Mouse (Mus musculus): ENCODE results near the gene Dennd4a. TPM values are rescaled to one million over a fixed set of nuclear protein-coding genes. Genes with fewer than 3 reads are reported as not detected.
A peak's percentile ranks its signal among the peaks of the same experiment; 100 is the strongest.

Dennd4a gene
- polyA plus RNA-seq, 1 experiment from 2014 or later: 3.9 TPM

DNA sequence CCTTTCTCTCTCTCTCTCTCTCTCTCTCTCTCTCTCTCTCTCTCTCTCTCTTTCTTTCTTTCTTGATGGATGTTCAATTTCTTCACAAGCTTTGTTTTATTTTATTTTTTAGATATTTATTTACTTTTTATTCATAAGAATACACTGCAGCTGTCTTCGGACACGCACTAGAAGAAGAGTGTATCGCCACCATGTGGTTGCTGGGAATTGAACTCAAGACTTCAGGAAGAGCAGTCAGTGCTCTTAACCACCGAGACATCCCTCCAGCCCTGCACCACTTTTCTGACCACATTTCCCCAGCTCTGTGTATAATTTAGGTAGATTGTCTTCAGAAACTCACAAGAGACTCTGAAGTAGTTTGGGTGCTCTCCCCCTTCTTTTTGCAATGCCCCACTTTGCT lies 37.2 kb upstream of the Dennd4a start:
- WGBS: 61% methylated on average over 4 of the region's 4 CpGs
- no peak overlapping the region for H3K9ac ChIP-seq (ENCODE audit: low read depth, low read length)
- H3K27ac ChIP-seq (ENCODE audit: low read length): peak overlapping the region; percentile 23; the same call in 1 of the 2 replicates

DNA sequence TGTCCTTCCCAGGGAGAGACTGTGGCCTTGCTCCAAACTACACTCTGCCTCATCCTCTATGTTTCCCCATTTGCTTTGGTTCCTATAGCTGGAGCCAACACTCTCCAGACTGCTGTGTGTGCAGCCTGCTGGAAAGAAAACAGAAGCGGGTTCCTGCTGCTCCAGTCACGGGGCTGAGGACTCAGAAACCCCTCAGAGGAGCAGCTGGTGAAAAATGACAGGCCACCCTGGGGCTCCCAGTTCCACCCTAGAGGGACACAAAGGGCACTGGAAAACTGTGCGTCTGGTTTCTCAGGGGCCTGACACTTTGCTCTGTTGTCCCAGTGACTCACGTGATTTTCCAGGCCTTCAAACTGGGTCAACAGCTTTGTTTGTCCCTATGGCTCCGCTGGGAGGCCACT lies 36.7 kb upstream of the Dennd4a start:
- Histone ChIP-seq H3K9me3 (ENCODE audit: control insufficient read depth, low read length) (no peaks in the 10 kb centered on the region), H3K4me1 (ENCODE audit: control insufficient read depth, insufficient read depth, low read length) (peaks cover 6% of the 10 kb centered on the region; the same call in 1 of the 2 replicates), H3K36me3 (ENCODE audit: control insufficient read depth, insufficient read depth, low read length) (no peaks in the 10 kb centered on the region), H3K27me3 (replicated peaks; ENCODE audit: control insufficient read depth, insufficient read depth, low read length) (no peaks in the 10 kb centered on the region), H3K27ac (ENCODE audit: low read length) (peak overlapping the region; percentile 23; the same call in 1 of the 2 replicates), H3K4me2 (ENCODE audit: low read depth, low read length) (no peak overlapping the region), H3K4me3 (ENCODE audit: low read length) (no peak overlapping the region), H3K9ac (ENCODE audit: low read depth, low read length) (peak overlapping the region; percentile 37; the same call in 1 of the 2 replicates)
- 19% methylated on average over 5 of the region's 5 CpGs for WGBS
- peak; percentile 64 for ATAC-seq

More for the DNA sequence above, 37.2 kb upstream of the Dennd4a start:
- no peak overlapping the region for H3K4me3 ChIP-seq (ENCODE audit: low read length)
- H3K36me3 ChIP-seq (ENCODE audit: control insufficient read depth, insufficient read depth, low read length): no peaks in the 10 kb centered on the region
- H3K4me1 ChIP-seq (ENCODE audit: control insufficient read depth, insufficient read depth, low read length): peaks cover 6% of the 10 kb centered on the region; the same call in 1 of the 2 replicates
- no peaks in the 10 kb centered on the region for H3K27me3 ChIP-seq (replicated peaks; ENCODE audit: control insufficient read depth, insufficient read depth, low read length)
- no peak for ATAC-seq
- no peaks in the 10 kb centered on the region for H3K9me3 ChIP-seq (ENCODE audit: control insufficient read depth, low read length)
- no peak overlapping the region for H3K4me2 ChIP-seq (ENCODE audit: low read depth, low read length)

DNA sequence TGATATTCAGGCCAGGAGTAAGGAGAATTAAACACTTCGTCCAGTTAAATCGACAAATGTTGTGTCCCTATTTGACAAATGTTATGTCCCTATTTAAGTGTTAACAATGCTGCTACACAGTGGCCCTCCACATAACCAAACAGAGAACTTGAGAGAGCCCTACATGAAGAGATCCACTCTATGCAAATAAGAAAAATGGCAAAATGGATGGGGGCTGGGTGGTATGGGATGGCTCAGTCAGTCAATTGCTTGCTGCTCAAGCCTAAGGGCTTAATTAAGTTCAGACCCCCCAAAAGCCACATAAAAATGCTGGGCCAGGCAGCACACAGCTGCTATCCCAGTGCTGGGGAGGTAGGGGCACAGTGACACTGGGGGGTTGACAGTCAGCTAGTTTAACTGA lies 36.3 kb upstream of the Dennd4a start:
- 0 out of 2 replicates have a peak overlapping the region, but pooled peaks have one; percentile 23 for H3K27ac ChIP-seq (ENCODE audit: low read length)
- H3K36me3 ChIP-seq (ENCODE audit: control insufficient read depth, insufficient read depth, low read length): no peaks in the 10 kb centered on the region
- peaks cover 6% of the 10 kb centered on the region; the same call in 1 of the 2 replicates for H3K4me1 ChIP-seq (ENCODE audit: control insufficient read depth, insufficient read depth, low read length)
- H3K9me3 ChIP-seq (ENCODE audit: control insufficient read depth, low read length): no peaks in the 10 kb centered on the region
- no peak for ATAC-seq
- H3K27me3 ChIP-seq (replicated peaks; ENCODE audit: control insufficient read depth, insufficient read depth, low read length): no peaks in the 10 kb centered on the region
- H3K4me2 ChIP-seq (ENCODE audit: low read depth, low read length): no peak overlapping the region
- H3K4me3 ChIP-seq (ENCODE audit: low read length): no peak overlapping the region
- peak overlapping the region; percentile 37; the same call in 1 of the 2 replicates for H3K9ac ChIP-seq (ENCODE audit: low read depth, low read length)
- 66% methylated on average over 2 of the region's 2 CpGs for WGBS

DNA sequence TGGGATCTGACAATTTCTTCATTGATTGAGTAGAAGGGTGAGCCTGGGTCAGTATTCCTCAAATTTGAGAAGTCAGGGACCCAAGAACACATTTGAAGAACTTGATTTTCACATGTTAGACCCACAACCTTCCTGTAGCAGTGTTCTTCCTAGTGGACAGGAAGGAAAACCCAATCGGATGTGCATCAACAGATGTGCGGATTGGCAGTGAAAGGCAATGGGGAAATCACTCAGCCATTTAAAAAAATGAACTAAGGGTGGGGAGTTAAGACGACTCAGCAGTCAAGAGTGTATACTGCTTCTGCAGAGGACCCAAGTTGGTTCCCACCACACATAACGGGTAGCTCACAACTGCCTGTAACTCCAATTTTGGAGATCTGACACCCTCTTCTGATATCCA lies 35.6 kb upstream of the Dennd4a start:
- WGBS: 80% methylated on average over 4 of the region's 4 CpGs

DNA sequence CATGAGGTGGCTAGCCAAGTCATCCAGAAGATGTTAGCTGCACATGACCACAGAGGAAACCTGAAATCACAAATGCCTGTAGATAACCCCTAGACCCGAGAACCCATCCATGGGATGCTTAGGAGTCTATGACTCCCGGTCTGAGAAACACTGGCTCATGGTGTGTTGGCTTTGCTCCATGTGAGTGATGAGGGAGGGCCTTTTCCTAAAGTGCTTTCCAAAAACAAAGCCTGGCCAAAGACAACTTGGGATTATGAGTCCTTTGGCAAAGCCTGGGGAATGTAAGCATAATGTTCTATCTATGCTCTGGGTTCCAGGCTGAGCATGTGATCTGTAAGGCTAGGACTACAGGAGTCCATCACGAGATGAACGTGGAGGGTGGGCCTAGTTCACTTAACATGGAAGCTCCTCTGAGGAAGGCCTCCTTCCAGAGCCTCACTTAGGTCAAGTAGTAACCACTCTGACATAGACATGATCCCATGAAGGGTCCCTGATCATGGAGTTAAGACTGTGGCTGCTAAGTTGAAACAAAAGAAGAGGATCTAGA lies 33.6 kb upstream of the Dennd4a start:
- no peak overlapping the region for H3K27ac ChIP-seq (ENCODE audit: low read length)
- H3K4me3 ChIP-seq (ENCODE audit: low read length): no peak overlapping the region
- no peak for ATAC-seq
- H3K4me2 ChIP-seq (ENCODE audit: low read depth, low read length): no peak overlapping the region
- H3K9me3 ChIP-seq (ENCODE audit: control insufficient read depth, low read length): no peaks in the 10 kb centered on the region
- H3K4me1 ChIP-seq (ENCODE audit: control insufficient read depth, insufficient read depth, low read length): peaks cover 6% of the 10 kb centered on the region; the same call in 1 of the 2 replicates
- no peaks in the 10 kb centered on the region for H3K36me3 ChIP-seq (ENCODE audit: control insufficient read depth, insufficient read depth, low read length)
- H3K9ac ChIP-seq (ENCODE audit: low read depth, low read length): no peak overlapping the region
- WGBS: 83% methylated on average over 4 of the region's 4 CpGs
- no peaks in the 10 kb centered on the region for H3K27me3 ChIP-seq (replicated peaks; ENCODE audit: control insufficient read depth, insufficient read depth, low read length)

More for the DNA sequence above, 35.6 kb upstream of the Dennd4a start:
- Histone ChIP-seq H3K9ac (ENCODE audit: low read depth, low read length) (no peak overlapping the region), H3K27ac (ENCODE audit: low read length) (no peak overlapping the region), H3K4me2 (ENCODE audit: low read depth, low read length) (no peak overlapping the region), H3K4me3 (ENCODE audit: low read length) (no peak overlapping the region), H3K9me3 (ENCODE audit: control insufficient read depth, low read length) (no peaks in the 10 kb centered on the region), H3K27me3 (replicated peaks; ENCODE audit: control insufficient read depth, insufficient read depth, low read length) (no peaks in the 10 kb centered on the region), H3K4me1 (ENCODE audit: control insufficient read depth, insufficient read depth, low read length) (peaks cover 6% of the 10 kb centered on the region; the same call in 1 of the 2 replicates), H3K36me3 (ENCODE audit: control insufficient read depth, insufficient read depth, low read length) (no peaks in the 10 kb centered on the region)
- ATAC-seq: no peak

DNA sequence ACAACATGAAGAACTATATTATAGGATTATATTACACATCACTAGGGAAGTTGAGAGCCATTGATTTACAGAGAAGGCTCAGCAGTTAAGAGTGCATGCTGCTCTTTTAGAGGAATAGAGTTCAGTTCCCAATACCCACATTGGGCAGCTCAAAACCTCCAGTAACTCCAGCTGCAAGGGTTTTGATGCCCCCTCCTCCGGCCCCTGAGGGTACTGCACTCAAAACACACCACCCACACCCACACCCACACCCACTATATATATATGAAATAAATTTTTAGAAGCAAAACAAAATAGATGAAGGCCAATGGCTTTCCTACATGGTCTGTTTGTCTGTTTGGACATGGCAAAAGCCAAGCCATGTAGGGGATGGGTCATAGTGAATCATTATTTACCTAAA lies 33.0 kb upstream of the Dennd4a start:
- H3K27ac ChIP-seq (ENCODE audit: low read length): no peak overlapping the region
- no peak overlapping the region for H3K9ac ChIP-seq (ENCODE audit: low read depth, low read length)
- no peak for ATAC-seq
- whole genome bisulfite sequencing: 70% methylated on average over 1 of the region's 1 CpGs
- peaks cover 6% of the 10 kb centered on the region; the same call in 1 of the 2 replicates for H3K4me1 ChIP-seq (ENCODE audit: control insufficient read depth, insufficient read depth, low read length)
- no peaks in the 10 kb centered on the region for H3K36me3 ChIP-seq (ENCODE audit: control insufficient read depth, insufficient read depth, low read length)
- no peaks in the 10 kb centered on the region for H3K9me3 ChIP-seq (ENCODE audit: control insufficient read depth, low read length)
- H3K4me2 ChIP-seq (ENCODE audit: low read depth, low read length): no peak overlapping the region
- no peak overlapping the region for H3K4me3 ChIP-seq (ENCODE audit: low read length)
- no peaks in the 10 kb centered on the region for H3K27me3 ChIP-seq (replicated peaks; ENCODE audit: control insufficient read depth, insufficient read depth, low read length)

DNA sequence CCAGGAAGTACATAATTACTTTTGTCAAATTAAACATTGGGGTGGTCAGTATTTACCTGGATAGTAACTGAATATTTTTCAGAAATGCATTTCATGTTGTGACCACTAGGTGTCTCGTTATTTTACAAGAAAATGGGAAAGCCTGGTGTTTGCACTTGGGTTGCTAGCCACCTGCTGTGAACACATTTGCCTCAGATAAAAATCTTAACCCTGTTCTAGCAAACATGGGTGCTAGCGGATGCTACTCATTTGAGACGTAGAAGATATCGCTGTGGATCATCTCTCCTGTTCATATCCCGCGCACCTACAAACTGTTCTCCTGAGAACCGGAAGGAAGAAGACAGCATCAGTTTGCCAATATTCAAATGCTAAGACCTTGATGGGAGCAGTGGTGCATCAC lies 31.5 kb upstream of the Dennd4a start:
- H3K27ac ChIP-seq (ENCODE audit: low read length): no peak overlapping the region
- no peaks in the 10 kb centered on the region for H3K36me3 ChIP-seq (ENCODE audit: control insufficient read depth, insufficient read depth, low read length)
- no peak for ATAC-seq
- WGBS: 32% methylated on average over 7 of the region's 7 CpGs
- H3K9me3 ChIP-seq (ENCODE audit: control insufficient read depth, low read length): no peaks in the 10 kb centered on the region
- H3K27me3 ChIP-seq (replicated peaks; ENCODE audit: control insufficient read depth, insufficient read depth, low read length): no peaks in the 10 kb centered on the region
- H3K4me2 ChIP-seq (ENCODE audit: low read depth, low read length): no peak overlapping the region
- no peak overlapping the region for H3K9ac ChIP-seq (ENCODE audit: low read depth, low read length)
- H3K4me1 ChIP-seq (ENCODE audit: control insufficient read depth, insufficient read depth, low read length): peaks cover under 1% of the 10 kb centered on the region; the same call in 1 of the 2 replicates
- no peak overlapping the region for H3K4me3 ChIP-seq (ENCODE audit: low read length)

DNA sequence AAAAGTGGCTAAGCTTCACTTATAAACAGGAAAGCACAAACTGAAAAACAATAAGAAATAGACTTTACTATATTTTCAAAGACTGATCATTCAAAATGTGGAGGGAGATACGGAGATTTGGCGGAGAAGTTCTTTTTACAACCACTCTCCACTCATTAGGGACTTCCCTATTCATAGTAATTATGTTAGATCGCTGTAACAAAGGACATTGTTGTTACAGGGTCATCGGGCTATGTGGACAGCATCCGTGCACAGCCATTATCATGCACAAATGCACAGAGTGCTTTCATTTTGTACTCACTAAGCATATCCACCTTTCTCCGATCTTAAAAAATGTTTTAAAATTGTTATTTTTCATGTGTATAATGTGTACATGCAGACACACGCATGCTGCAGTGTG lies 27.6 kb upstream of the Dennd4a start:
- no peak overlapping the region for H3K27ac ChIP-seq (ENCODE audit: low read length)
- no peak for ATAC-seq
- WGBS: 80% methylated on average over 7 of the region's 7 CpGs
- H3K9me3 ChIP-seq (ENCODE audit: control insufficient read depth, low read length): no peaks in the 10 kb centered on the region
- no peaks in the 10 kb centered on the region for H3K36me3 ChIP-seq (ENCODE audit: control insufficient read depth, insufficient read depth, low read length)
- no peaks in the 10 kb centered on the region for H3K4me1 ChIP-seq (ENCODE audit: control insufficient read depth, insufficient read depth, low read length)
- H3K4me3 ChIP-seq (ENCODE audit: low read length): no peak overlapping the region
- H3K9ac ChIP-seq (ENCODE audit: low read depth, low read length): no peak overlapping the region
- no peaks in the 10 kb centered on the region for H3K27me3 ChIP-seq (replicated peaks; ENCODE audit: control insufficient read depth, insufficient read depth, low read length)
- no peak overlapping the region for H3K4me2 ChIP-seq (ENCODE audit: low read depth, low read length)

DNA sequence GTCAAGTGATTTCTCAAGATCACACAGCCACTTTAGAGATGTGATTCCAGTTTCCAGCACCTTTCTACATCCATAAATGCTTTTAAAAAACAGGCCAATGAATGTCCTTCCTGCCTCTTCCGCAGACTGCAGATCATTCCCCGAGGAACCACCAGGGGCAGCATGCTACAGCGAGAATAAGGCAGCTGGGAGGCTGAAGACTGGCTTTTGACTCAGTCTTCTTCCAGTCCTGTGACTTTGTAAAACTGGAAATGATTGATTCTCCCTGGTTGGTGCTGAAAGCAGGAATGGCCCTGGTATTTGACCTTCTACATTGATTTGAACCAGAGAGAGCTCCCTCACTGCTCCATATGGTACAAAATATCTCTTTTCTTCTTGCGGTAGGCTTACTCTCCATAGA lies 26.3 kb upstream of the Dennd4a start:
- H3K27ac ChIP-seq (ENCODE audit: low read length): no peak overlapping the region
- no peak overlapping the region for H3K4me3 ChIP-seq (ENCODE audit: low read length)
- H3K4me2 ChIP-seq (ENCODE audit: low read depth, low read length): no peak overlapping the region
- H3K36me3 ChIP-seq (ENCODE audit: control insufficient read depth, insufficient read depth, low read length): no peaks in the 10 kb centered on the region
- 38% methylated on average over 4 of the region's 4 CpGs for WGBS
- ATAC-seq: no peak
- H3K4me1 ChIP-seq (ENCODE audit: control insufficient read depth, insufficient read depth, low read length): no peaks in the 10 kb centered on the region
- H3K9me3 ChIP-seq (ENCODE audit: control insufficient read depth, low read length): no peaks in the 10 kb centered on the region
- H3K9ac ChIP-seq (ENCODE audit: low read depth, low read length): no peak overlapping the region
- H3K27me3 ChIP-seq (replicated peaks; ENCODE audit: control insufficient read depth, insufficient read depth, low read length): no peaks in the 10 kb centered on the region

Measured in intestine, embryonic 16.5 days (tissue).